Mouse (Mus musculus) megakaryocyte-erythroid progenitor cell, adult 5-6 weeks (primary cell): ENCODE results near the gene Gm20547. TPM values are rescaled to one million over a fixed set of nuclear protein-coding genes. Genes with fewer than 3 reads are reported as not detected.
A peak's percentile ranks its signal among the peaks of the same experiment; 100 is the strongest.

Source experiments
- ATAC-seq: replicated peaks from 2 replicates; pipeline ENCODE4 v1.8.0; 2016; ENCODE audit warnings: mild to moderate bottlenecking, inconsistent platforms; ENCODE audit not compliant: severe bottlenecking, poor library complexity, low FRiP score, low TSS enrichment
- total RNA-seq, 2 experiments: library from RNA; stranded (forward) in 1 of 2; stranded (reverse) in 1 of 2; fragments of 200-1000, 215-1000 nt in 1 of 2; fragments of >200 nt in 1 of 2; fragmentation: Nextera tagmentation in 1 of 2; gene quantifications; 2 replicates each; pipeline ENCODE4 v1.2.3; 2014 to 2017

Gm20547 gene
- total RNA-seq, 2 experiments from 2014 or later, result not detected

DNA sequence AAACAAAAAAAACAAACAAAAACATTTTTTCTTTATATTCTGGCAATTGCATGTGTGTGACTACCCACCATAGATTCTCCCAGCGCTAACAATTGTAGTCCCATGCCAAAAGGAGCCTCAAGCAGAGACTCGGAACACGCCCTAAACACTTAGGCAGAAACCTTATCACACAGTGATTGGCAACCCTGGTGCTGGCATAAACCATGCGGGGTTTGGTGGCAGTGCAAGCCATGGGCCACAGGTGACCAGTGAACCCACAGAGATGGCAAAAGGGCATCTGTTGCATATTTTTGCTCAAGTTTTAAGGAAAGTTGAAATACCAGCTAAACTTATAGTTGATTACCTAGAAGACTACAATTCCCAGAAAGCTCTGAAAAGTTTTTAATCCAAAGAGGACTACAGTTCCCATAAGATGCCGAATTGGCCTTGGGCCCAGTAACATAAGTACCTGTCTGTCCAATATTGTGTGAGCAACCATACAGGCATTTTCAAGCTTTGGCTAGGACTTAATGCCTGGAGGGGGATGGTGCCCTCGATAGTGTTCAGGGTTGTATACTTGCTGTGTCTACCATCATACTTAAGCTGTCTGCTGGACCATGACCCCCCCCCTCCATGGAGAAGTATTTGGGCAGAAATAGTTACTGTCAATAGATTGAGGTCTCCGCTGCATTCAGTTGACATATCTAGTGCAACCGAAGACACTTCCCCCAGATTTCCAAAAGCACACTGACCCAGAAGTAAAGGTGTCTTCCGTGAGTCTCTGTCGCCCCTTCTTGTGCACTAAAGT is 15.7 kb upstream of the Gm20547 start:
- peak; percentile 69 for ATAC-seq

DNA sequence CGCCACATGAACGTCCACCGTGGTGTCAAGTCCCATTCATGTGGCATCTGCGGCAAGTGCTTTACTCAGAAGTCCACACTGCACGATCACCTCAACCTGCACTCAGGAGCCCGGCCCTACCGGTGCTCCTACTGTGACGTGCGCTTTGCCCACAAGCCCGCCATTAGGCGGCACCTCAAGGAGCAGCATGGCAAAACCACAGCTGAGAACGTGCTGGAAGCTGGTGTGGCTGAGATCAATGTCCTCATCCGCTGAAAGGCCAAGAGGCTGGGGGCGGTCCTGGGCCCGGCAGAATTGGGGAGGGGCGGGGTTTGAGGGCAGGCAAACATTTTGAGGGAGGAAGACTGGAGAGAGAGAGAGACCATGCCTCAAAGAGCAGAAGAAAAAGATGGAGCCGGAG is 14.5 kb upstream of the Gm20547 start:
- no peak for ATAC-seq

DNA sequence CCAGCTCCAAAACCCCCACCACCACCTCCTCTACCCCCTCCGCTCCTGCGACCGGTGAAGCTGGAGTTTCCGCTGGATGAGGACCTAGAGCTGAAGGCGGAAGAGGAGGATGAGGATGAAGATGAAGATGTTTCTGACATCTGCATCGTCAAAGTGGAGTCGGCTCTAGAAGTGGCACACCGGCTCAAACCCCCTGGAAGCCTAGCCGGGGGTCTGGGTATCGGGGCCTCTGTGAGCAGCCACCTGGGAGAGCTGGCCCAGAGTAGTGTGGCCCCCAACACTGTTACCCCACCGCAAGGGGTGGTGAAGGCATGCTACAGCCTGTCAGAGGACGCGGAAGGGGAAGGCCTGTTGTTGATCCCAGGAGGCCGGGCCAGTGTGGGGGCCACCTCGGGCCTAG is 13.9 kb upstream of the Gm20547 start:
- no peak for ATAC-seq

DNA sequence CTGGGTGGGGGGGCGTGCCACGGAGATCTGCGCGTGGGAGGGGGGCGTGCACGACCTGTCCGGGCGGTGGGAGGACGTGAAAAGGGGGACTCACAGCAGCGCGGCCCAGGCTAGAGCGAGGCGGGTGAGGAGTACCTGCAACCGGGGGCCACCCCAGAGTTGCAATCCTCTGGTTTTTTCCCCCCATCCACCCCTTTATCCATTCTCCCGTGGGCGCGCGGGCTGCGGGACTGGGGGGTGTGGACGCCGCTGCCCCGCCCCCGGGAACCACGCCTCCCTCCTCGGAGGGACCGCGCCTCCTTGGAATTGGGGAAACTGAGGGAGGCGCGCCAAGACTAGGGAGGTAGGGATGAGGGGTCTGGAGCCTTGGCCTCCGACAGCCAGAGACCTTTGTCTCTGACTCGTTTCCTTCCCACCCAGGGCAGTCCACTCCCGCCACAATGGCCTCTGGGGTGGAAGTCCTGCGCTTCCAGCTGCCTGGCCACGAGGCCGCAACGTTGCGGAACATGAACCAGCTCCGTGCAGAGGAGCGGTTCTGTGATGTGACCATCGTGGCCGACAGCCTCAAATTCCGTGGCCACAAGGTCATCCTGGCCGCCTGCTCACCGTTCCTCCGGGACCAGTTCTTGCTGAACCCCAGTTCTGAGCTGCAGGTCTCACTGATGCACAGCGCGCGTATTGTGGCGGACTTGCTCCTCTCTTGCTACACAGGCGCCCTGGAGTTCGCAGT is 13.1 kb upstream of the Gm20547 start:
- no peak for ATAC-seq

DNA sequence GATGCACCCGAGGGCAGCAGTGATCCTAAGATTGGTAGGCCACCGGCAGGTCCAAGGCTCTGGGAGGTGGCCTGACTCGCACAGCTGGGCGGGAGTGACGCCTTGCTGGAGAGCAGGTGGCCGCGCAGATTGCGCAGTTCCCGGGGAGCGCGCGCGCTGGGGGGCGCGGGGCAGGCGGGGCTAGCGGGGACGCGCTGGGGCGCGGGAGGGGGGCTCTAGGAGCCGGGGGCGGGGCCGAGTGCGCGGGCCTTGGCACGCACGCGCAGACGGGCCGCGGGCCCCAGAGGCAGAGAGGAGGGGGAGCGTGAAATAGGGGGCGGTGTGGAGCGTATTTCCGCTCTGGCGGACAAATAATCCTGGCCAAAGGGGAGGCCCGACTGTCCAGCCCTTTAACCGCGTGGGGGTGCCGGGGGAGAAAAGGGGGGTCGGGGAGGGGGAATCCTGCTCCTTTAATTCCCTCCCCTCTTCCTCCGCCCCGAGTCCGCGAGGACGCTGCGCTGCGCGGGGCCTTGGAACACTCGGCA is 12.3 kb upstream of the Gm20547 start:
- ATAC-seq, result peak; percentile 70

DNA sequence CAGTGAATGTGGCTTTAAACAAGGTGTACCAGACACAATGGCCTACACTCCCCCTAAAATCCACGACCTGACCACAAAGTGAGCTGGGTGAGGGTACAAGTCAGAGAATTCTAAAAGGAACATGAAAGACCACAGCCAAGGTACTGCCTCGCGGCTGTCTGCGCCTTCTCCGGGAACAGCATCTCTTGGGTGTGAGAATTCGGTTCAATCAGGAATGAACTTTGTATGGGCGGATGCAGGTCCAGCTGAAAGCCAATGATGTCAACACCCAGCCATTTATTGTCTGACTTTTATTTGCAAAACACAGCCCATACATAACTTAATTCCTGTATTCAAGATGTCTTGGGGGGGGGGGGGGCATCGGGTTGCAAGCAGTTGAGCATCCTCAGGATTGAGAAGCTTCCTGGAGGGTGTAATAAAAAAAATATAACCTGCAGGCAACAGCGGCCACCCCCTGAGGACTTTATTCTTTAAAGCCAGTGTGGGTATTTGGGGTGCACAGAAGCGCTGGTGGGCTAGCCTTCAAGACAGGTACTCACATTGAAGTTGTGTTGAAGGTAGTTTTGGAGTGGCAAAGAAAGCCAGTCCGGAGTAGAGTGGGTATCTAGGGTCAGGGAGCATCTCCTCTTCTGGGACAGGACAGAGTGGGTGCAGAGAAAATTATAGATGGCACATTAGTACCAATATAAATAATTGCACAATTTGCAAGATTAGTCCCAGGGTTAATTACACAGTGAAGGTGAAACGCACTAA is 11.4 kb upstream of the Gm20547 start:
- no peak for ATAC-seq

DNA sequence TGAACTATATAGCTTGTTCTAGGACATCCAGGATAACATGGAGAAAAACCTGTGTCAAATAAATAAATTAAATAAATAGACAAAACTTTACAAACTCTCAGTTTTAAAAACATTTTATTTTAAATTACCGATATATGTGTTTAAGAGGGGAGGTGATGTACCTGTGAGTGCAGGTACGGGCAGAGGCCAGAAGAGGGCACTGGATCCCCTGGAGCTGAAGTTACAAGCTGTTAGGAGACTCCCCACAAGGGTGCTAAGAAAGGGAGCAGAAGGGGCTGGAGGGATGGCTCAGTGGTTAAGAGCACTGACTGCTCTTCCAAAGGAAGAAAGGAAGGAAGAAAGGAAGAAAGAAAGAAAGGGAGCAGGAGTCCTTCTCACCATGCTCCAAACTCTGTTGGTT is 9.5 kb upstream of the Gm20547 start:
- ATAC-seq, result no peak

DNA sequence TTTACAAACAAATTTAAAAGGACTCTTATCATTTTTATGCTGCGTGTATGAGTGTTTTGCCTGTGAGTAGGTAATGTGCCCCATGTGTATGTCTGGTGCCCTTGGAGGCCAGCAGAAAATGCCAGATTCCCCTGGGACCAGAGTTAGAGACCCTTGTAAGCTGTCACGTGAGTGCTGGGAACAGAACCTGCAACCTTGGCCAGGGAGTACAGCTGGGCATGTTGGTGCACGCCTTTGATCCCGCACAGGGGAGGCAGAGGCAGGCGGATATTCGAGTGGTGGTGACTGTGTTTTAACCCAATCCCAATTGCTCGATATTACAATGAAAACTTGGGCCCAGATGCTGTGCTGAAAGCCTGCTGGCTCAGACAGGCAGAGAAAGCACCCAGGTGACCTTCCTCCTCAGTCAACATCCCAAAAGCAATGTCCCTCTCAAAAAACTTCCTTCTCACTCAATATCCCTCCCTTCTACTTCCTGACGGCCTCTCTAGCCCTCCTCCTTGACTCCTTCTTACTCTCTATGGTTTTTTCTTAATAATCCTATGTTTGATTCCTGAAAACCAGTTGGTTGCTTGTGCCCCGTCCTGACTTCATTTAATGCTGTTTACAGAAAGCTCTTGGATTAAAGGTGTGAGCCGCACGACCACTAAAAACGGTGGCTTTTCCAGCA is 8.4 kb upstream of the Gm20547 start:
- ATAC-seq, result no peak

DNA sequence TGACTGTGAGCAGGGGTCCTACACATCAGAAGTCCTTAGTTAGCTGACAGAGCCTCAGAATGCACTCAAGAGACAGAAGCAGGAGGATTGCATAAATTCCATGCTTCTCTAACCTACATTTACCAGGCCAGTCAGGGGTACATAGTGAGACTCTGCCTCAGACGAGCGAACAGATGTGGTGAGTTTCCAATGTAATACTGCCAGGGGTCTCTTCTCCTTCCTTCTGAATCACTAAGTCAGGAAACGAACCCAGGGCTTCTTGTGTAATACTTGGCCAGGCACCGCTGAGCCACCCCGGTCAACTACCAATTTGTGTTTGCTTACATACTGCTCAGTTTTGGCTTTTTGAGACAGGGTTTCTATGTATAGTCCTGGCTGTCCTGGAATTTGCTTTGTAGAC is 6.1 kb upstream of the Gm20547 start:
- no peak for ATAC-seq

DNA sequence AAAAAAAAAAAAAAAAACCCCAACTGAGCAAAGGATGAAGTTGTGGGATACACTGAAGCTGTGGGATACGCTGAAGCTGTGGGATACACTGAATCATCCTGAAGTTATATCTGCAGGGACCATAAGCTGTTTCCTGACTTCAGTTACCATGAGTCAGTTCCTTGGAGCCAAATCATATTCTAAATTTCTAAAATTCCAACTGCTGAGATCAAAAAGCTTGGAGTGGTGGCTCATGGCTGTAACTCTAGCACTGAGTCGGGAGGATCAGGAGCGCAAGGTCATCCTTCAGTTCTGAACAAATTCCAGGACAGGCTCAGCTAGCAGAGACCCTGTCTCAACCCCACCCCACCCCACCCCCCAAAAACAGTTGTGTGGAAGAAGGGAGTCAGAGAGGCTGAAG is 3.8 kb upstream of the Gm20547 start:
- ATAC-seq, result no peak

DNA sequence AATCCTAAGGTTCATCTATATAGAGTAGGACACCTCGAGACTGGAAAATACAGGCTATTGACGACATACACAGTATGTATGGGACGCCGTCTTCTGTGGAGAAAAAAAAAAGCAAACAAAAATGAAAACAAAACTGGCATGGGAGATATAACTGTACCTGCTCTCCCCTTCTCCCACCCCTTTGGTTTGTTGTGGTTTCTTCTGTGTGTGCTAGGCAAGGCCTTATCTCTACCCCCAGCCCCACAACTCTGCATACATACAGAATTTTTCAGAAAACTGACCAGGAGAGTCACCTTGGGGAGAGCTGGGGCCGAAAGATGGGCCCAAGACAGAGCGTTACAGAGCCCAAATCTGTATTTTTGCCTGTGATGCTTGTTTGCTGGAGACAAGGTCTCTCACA is 2.9 kb upstream of the Gm20547 start:
- 0 out of 2 replicates have a peak, but pooled peaks have one; percentile 23 for ATAC-seq

DNA sequence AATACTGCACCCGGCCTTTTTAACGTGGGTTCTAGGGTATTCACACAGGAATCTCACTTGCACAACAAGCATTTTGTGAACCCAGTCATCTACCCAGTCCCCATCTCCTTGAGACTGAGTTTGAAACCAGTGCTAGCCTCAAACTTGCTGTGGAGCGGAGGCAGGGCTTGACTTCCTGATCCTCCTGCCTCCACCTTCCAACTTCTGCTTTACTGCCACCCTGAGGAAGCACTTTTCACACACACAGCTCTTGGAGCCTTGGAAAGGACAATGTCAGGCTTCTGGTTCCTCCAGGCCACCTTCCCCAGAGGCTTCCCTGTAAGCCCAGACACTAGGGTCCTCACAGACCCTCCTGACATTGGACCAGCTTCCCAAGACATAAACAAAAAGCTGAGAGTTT is 1.5 kb upstream of the Gm20547 start:
- ATAC-seq, result no peak

DNA sequence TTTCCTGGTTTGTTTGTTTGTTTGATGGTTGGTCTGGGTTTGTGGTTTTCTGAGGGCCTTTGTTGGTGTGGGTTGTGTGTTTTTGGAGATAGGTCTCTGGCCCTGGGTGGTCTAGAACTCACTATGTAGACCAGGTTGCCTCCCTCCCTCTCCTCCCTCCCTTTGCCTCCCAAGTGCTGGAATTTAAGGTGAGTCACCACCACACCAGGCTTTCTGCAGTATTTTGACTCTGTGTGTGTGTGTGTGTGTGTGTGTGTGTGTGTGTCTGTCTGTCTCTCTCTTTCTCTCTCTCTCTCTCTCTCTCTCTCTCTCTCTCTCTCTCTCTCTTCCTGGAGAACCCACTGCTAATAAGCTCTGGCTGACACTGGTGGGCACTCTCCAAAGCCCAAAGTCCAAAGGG is 676 bp downstream of the Gm20547 start:
- ATAC-seq, result no peak

DNA sequence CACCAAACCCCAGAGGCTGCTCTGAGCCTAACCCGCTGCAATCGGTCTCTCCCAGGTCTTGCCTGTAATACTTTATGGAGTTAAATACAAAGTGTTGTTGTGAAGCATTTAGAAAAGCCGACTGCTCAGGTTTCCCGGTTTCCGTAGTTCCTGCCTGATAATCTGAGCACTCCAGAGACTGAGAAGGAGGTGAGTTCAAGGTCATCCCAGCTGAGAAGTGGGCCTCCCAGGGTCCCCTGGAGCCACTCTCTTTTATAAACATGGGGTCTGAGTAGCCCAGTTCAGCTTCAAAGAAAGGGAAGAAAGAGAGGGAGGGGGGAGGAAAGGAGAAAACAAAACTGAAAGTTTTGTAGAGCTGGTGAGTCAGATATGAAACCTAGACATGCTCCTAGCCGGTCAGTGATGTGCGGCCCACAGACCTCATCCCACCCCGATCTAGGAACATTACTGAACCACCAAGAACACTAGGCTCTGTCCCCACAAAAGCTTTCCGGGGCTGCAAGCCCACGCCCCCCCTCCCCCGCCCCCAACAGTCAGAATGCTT is 2.4 kb downstream of the Gm20547 start, which contains the start of gene Zbtb12:
Gene Zbtb12, plus strand, starts transcription at position 148 of the 544 bp plus-strand sequence.
- no peak for ATAC-seq

DNA sequence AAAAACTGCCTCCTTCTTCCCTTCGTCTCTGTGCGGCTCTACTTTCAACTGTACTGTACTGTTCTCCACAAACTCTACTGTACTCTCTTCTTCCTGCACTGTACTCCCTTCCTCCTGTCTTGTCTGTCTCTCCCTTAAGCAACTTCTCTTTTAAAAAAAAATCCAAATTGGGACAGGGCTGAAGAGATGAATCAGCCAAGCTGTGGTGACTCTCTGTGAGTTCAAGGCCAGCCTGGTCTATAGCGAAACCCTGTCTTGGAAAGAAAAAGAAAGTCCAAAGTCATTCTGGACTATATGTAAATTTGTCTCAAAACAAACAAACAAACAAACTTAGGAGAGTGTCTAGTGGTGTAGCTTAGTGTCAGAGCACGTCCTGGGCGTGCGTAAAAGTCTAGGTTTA is 7.5 kb downstream of the Gm20547 start:
- no peak for ATAC-seq

DNA sequence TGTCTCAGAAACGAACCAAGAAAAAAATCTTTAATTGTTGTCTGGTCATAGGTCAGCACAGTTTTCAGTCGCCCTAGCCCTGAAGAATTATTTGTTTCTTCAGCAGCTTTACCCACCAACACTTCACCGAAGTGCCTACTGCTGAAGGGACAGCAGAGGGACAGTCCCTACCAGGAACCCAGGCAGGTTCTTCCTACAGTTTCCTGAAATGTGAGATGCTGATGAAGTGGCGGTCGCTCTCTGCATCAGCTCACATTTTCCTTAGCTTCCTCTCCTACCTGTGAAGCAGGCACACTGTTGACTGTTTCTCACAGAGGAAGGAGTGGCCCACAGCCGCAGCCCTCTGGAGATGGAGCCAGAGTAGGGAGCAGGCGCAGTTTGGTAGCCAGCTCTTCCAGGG is 15.9 kb downstream of the Gm20547 start:
- ATAC-seq, result no peak

DNA sequence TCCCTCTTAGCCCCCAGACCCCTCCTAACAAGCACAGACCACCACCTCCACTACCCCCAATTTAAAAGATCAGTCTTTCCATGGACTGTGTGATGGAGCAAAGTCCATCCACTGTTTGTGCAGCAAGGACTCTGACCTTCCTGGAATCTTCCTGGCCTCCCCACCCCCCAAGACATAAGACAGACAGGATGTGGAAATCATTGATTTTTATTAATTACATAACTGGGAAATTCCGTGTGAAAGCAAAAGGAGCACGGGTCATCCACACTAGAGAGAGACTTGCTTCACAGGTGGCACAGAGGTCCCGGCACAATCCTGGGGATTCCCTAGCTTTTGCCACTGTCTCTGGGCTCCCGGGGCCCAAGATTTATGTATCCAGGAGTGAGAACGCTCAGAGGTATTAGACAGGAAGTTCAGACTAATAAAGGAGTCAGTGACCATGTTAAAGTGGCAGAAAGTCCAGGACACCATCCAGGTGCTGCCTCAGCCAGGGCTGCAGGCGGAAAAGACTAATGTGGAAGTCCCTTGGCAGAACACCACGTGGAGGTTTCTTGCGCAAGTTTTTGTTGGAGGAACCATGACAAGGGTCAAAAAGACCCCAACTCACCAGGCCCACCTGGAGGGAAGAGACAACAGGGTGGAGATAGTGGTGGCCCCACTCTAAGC is 19.3 kb downstream of the Gm20547 start, which contains the start of gene Cfb:
Gene Cfb, minus strand, starts transcription at position 103 of the 666 bp plus-strand sequence.
- no peak for ATAC-seq

DNA sequence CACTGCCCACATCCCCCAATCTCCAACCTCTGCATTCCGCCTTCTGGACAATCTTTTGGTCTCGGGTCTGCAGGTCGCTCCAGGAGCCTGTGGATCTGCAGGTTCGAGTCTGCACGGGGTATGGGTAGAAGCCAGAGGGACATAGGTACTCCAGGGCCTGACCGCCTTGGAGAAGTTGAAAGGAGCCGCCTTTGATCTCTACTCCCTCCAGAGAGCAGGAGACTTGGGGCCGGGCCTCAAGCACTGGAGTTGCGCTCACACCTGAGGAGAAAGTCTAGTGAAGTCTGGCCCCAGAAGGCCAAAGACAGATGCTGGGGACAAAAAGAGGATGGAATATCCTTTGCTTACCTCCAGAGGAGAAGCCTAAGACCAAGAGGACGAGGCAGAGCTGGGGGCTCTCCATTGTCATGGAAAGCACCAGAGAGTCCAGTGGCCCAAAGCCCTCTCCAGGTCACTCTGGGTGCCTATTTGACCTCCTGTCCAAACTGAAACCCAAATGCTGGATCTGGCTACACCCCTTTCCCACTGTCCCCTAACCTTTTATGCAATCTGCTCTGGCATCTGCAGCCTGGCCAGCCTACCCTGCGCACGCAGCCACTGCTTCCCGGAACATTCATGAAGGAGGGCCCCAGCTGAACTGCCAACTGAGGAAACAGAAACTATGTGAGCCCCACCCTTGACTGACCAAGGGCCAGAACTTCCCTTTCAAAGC is 20.0 kb downstream of the Gm20547 start:
- ATAC-seq, result no peak
